Mouse (Mus musculus) thymus, postnatal 0 days (tissue): Measurements from ENCODE around the gene Foxp1. TPM values are rescaled to one million over a fixed set of nuclear protein-coding genes. Genes with fewer than 3 reads are reported as not detected.
A peak's percentile ranks its signal among the peaks of the same experiment; 100 is the strongest.

Experiments used
- DNase-seq: peaks from one replicate; pipeline ENCODE4 v3.0.0-alpha.2; 2015; ENCODE audit warnings: low spot score
- polyA plus RNA-seq: library from polyadenylated mRNA; unstranded; fragments of >200 nt; fragmentation: Nextera tagmentation; extraction: Ambion mirVana; gene quantifications from 2 replicates; pipeline ENCODE4 v1.2.1, GENCODE M21; 2015

Gene Foxp1
- polyA plus RNA-seq, 1 experiment from 2014 or later = 82.5 TPM

GRCm38 (mm10) chr6:98980001-98980400 lies 542.5 kb downstream of the Foxp1 start:
- no peak for DNase-seq

DNA sequence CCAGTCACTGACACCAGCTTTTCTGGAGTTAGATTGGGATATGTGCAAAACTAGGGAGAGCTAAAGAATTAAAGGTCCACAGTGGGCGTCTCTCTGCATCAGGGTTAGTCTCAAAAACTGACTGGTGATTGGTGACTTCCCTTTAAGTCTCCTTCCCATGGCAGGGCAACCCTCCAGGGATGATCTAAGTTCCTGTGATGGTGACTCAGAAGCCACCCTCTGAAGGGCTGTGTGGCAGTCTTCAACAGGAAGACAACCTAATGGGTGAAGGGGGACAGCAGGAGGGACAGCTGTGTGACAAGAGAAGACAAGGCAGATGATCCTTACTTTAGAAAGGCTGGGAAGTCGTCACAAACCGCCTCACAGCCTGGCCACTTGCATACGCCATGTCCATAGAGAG lies 544.7 kb downstream of the Foxp1 start:
- no peak for DNase-seq

- DNase-seq = no peak
Observed at GRCm38 (mm10) chr6:98975918-98976317, 546.6 kb downstream of the Foxp1 start.

DNA sequence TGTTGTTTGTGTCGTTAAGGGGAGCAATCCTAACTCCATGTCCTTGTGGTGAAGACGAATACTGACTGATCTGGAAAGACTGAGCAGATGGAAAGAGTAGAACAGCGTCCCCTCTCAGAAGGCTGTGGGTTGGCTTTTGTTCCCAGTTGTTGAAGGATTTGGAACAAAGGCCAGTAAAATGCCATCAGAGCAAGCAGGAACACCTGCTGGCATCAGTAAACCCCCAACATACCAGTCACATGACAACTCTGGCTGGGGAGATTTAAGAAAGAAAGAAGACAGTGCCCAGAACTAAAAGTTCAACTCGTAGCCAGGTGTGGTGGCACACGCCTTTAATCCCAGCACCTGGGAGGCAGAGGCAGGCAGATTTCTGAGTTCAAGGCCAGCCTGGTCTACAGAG lies 549.1 kb downstream of the Foxp1 start:
- DNase-seq = no peak

- no peak for DNase-seq
Observed at GRCm38 (mm10) chr6:98972404-98972803, 550.1 kb downstream of the Foxp1 start.

DNA sequence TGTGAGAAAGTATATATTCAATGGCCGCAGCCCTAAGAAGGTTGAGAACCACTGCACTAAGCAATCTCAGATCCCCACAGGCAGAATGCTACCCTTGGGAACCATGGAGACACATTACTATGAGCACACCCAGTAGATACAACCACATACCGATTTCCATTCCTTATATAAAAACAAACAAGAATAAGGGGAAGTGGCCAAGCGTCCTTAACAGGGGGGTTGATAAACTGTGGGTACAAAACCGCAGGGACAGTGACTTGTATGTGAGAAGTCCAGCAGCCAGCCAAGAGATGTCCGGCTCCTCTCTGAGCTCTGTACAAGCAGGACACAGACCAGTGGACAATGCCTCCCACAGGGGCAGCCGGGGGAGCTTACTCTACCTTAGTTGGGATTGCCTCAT lies 563.2 kb downstream of the Foxp1 start:
- DNase-seq = no peak

DNA sequence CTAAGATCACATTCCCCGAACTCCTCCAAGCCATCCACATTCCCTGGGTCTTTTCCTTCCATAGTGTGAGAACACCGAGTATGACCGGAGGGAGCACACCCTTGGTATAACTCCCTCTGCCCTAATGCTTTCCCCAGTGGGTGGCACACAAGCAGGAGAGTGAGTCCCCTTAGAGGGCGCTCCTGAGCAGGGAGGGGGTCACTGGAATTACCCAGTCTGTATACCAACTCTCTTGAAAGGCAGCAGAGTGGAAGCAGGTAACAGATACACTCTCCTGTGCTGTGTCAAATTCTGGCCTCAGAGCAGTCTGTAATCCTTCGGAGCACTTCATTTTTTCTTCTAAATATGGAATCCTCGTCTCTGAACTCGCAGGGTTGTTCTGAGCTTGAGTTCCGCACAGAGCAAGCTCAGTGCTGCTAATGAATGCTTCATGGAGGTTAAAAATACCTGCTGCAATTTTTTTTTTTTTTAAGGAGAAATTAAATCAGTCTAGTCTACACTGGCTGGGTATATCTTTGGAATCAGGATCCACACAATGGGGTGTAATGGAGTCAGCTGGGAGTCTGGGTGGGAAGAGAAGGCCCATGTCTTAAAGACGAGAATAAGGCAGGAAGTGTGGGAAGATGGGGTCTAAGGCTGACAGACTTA lies 565.9 kb downstream of the Foxp1 start:
- DNase-seq = peak; percentile 28

DNA sequence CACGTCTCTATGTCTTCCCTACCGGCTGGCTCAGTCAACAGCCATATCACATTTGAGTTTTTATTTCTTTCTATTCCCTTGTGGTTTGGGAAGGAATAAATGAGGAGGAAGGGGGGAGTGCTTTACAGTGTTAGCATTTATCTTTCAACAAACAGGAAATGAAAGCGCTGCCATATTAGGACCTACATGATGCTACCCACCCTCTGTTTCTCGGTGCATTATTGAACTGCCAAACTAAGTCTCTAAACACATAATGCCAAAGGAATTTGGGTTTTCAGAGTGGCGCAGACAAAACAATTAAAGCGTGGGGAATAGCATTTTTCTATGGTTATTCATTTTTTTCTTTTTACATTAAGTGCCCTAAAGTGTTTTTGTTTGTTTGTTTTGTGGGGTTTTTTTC lies 566.8 kb downstream of the Foxp1 start:
- DNase-seq = no peak

DNA sequence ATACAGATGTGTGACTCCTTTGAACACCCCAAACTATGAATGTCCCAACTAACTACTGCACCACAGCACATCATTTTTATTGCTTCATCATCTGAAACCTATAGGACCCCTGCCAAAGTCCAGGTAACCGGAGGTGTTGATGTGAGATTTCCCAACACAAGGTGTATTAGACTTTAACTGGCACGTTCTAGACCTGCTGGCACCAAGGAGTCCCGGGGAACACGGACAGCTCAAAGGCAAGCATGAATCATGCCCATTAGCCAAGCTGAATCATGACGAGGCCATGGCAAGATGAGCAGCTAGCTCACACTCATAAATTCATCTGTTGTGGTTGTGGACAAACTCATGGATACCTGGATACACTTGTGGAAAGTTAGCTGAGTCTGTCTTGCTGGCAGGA lies 568.1 kb downstream of the Foxp1 start:
- no peak for DNase-seq

GRCm38 (mm10) chr6:98949703-98950191 lies 572.8 kb downstream of the Foxp1 start:
- no peak for DNase-seq

- no peak for DNase-seq
Observed at GRCm38 (mm10) chr6:98949286-98949685, 573.2 kb downstream of the Foxp1 start.

DNA sequence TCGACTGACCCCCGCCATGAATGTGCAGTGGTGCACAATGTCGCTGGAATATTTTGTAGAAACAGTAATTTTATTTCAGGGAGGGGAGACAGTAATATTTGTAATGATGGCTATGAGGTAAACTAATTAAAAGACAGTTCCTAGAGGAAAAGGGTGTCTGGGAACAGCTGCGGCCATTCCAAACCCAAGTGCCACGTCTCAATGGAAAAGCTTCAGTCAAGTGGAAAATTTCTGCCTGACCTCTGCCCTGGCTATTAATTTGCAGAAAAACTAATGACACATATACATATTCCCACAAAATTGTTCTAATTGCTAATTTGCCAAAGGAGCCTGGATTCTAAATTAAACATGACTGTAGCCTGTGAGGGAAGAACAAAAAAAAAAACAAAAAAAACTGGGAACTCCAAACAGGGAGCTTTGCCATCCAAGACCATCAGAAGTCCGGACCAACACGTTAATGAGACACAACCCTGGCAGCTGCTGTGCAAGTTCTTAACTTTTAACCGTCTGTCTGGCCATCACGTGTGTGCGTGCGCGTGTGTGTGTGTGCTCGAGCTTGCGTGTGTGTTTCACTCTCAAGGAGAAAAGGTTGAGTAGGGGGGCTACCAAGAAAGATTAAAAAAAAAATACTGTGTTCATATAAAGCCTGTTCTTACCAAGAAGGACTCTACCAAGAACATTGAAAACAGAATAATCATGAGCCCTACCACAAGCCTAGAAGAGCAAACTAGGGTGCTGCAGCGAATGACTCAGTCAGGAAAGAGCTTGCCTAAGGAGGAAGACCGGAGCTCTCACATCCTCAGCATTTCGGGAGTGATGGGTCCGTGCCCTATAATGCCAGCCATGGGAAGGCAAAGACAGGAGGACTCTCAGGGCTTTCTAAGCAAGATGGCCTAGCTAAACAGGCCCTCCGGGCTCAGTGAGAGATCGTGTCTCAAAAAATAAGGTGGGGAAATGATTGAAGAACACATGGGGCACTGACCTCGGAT lies 574.1 kb downstream of the Foxp1 start:
- DNase-seq = no peak

GRCm38 (mm10) chr6:98947486-98948152 lies 574.9 kb downstream of the Foxp1 start:
- no peak for DNase-seq

- no peak for DNase-seq
Observed at GRCm38 (mm10) chr6:98946731-98947130, 575.8 kb downstream of the Foxp1 start.

DNA sequence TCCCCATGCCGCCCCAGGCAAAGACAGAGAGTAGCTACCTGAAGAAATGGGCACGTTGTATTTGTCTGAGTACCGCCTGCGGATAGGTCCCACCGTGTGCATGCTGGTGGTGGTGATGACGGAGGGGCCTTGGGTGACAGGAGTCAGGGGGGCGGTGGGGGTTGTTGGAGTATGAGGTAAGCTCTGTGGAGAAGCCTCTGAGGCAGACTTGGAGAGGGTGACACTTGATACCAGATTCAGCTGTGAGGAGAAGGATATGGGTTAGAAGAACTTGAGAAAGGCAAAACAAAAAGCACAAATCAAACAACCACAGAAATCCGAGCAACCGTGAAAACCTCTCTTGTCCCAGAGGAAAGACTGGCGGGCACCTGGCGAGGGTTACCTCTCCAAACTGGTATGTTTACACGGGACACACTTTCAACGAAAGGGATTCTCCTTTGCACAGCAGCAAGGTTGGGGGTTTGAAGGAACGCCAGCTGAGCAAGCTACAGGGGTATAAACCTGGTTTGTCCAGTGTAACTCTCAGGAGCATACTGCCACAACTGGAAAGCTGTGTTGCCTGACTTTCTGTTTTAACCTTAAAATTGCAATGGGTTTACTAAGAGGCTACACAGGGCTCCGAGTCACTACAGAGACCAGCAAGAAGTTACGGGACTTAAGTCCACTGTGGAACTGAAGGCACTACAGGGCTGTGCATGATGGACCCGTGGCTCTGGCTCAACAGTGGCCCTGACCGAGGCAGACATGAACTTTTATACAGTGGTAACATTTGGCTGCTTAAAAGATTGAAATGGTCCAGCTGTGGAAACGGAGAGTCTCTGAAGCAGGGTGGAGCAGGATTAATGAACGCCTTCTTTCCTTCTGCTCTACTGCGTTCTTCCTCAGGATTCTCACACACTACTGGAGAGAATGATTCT lies 576.8 kb downstream of the Foxp1 start:
- DNase-seq = no peak

DNA sequence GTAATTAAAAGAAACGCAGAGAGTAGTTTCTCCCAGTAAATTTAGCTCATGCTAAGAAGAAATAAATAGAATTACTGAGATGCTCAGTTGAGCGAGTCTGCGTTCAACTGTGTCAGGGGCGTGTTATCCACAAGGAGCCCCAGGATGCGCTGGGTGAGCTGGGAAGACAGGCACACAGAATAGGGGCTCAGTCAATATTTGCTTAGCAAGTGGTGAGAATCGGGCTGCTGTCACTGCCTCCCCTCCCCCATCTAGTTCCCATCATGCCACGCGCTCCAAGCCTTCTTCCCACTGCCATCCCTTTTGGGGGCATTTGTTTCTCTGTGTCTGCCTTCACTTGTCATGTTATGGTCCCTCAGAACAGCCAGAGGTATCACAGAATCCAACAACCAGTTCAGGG lies 584.2 kb downstream of the Foxp1 start:
- DNase-seq = no peak

DNA sequence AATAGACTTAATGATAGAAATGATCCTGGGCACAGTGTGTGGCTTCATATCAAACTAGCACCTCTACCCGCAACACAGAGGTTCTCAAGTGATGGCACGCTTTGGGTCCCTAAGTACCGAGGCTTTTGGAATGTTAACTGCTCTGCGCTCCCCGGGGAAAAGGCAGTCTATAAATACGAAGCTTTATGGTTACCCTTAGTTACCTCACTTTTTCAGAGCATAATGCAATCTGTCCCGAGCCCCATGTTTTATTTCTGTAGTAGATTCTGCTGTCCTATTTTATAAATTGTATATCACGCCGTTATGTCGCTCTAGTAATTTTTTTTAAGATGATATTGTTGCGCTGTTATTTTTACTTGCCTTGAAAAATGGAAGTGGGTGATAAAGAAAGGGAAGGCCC lies 585.0 kb downstream of the Foxp1 start:
- DNase-seq = no peak

DNA sequence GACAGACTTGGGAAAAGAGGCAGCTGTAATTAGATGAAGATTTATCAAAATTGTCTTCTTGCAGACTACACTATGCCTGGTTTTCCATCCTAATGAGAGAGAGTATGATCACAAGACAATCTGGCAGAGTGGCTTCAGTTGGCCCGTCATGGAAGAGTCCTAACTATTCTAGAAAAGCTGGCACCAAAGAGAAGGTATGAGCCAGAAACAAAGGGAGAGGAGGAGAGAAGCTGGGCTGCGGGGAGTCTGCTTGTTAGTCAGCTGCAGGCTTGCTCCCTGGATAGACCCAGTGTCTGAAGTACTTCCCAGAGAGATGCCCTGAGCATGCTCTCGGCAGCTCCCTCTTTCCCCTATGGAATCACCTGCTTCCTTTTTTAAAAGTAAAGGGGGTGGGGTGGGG lies 586.1 kb downstream of the Foxp1 start:
- DNase-seq = no peak

DNA sequence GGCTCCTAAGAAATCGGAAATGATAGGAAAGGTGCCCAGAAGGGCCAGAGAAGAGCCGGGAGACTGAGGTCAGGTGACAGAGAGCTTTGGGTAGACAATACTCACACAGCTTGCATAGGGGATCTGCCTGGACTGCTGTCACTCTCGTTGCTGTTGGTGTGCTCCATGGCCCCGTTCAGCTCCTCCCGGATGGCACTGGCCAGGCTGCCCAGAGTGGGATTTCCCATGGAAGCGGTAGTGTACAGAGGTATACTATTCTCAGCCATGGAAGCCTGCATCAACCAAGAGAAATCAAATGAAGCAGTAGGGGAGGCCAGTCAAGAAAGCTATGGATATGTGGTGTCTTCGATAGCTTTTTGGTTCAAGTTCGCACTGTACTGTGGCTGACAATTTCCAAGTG lies 587.4 kb downstream of the Foxp1 start:
- DNase-seq = no peak

GRCm38 (mm10) chr6:98934381-98934780 lies 588.1 kb downstream of the Foxp1 start:
- no peak for DNase-seq
